Mouse (Mus musculus) hindbrain, embryonic 15.5 days (tissue): Measurements from ENCODE around the gene Opcml. TPM values are rescaled to one million over a fixed set of nuclear protein-coding genes. Genes with fewer than 3 reads are reported as not detected.

Experiments used
- ATAC-seq: fragments of 200-750 bp; cut with Nextera tagmentation; 2 replicates; pipeline ENCODE4 v1.8.0; 2017; ENCODE audit warnings: low read depth, moderate number of reproducible peaks, moderate TSS enrichment; ENCODE audit not compliant: low FRiP score
- H3K27ac ChIP-seq: fragments of 300-500 bp; sonication (generic); replicated peaks from 2 replicates; pipeline ENCODE4 v1.5.1; 2015; ENCODE audit warnings: mild to moderate bottlenecking, inconsistent platforms
- H3K27me3 ChIP-seq: fragments of 300-500 bp; sonication (generic); 2 replicates; pipeline ENCODE4 v1.6.1; 2015; ENCODE audit warnings: control low read depth, inconsistent platforms
- H3K36me3 ChIP-seq: fragments of 300-500 bp; sonication (generic); 2 replicates; pipeline ENCODE4 v1.6.1; 2015; ENCODE audit warnings: control low read depth, inconsistent platforms
- H3K4me1 ChIP-seq: fragments of 300-500 bp; sonication (generic); replicated peaks from 2 replicates; pipeline ENCODE4 v1.6.1; 2015; ENCODE audit warnings: control low read depth, inconsistent platforms
- H3K4me2 ChIP-seq: fragments of 300-500 bp; sonication (generic); 2 replicates; pipeline ENCODE4 v1.6.1; 2015; ENCODE audit warnings: moderate library complexity, mild to moderate bottlenecking, inconsistent platforms
- H3K4me3 ChIP-seq: fragments of 300-500 bp; sonication (generic); 2 replicates; pipeline ENCODE4 v1.5.1; 2015; ENCODE audit warnings: mild to moderate bottlenecking, inconsistent platforms
- H3K9ac ChIP-seq: fragments of 300-500 bp; sonication (generic); 2 replicates; pipeline ENCODE4 v1.6.1; 2015; ENCODE audit warnings: inconsistent platforms
- H3K9me3 ChIP-seq: fragments of 300-500 bp; sonication (generic); 2 replicates; pipeline ENCODE4 v1.6.1; 2016; ENCODE audit warnings: control low read depth, inconsistent platforms
- WGBS: fragments of 180-500 bp; shearing (Covaris S2); methylation state at CpG from one replicate; pipeline ENCODE4 v1.1.7; 2015; 5-methylcytosine and 5-hydroxymethylcytosine counted together
- polyA plus RNA-seq: library from polyadenylated mRNA; unstranded; fragments of >200 nt; fragmentation: Nextera tagmentation; extraction: Ambion mirVana; gene quantifications from 2 replicates; pipeline ENCODE4 v1.2.1, GENCODE M21; 2015

The Opcml gene
- polyA plus RNA-seq, 1 experiment from 2014 or later, result 41.8 TPM

DNA sequence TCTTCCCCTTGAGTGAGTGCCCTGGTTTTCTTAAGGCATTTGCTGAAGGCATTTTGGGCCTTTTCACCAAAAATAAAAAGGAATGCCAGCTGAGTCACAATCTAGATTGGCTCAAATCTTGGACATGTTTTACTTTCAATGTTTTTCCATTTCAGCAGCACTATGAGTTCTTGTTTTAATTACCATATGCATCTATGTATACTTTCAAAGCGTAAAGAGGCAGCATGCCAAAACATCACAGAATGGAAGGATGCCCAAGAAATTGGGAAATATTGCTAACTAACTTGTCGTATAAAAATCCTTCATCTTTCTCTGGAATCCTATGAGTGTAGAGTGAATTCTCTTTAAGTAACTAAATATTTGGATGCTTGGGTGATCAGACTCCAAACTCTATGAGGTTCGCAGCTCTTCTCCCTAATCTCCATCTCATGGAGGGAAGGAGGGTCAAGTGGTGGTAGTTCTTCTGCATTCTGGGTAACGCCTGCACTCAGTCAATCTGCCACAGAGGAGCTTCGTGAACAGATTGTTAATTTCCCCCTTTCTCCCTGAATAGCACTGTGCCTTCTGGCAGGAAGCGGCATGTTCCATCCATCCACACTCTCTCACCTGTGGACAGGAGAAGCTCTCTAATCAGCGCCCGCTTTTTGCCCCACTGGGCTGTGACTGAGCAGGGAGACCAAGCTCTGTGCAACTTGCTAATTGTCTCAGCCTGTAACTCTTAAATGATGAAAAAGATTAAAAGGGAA, 435.4 kb downstream of the Opcml start:
- Histone ChIP-seq H3K27ac (no peak overlapping the region), H3K27me3 (no peaks in the 10 kb centered on the region), H3K36me3 (no peaks in the 10 kb centered on the region), H3K4me2 (no peak overlapping the region), H3K4me3 (no peak overlapping the region), H3K4me1 (no peaks in the 10 kb centered on the region), H3K9me3 (no peaks in the 10 kb centered on the region), H3K9ac (no peak overlapping the region)
- WGBS, result 73% methylated on average over 8 of the region's 8 CpGs
- no peak for ATAC-seq

GRCm38 (mm10) chr9:28226570-28226951, 436.0 kb downstream of the Opcml start:
- Histone ChIP-seq H3K27ac (no peak overlapping the region), H3K36me3 (no peaks in the 10 kb centered on the region), H3K4me2 (no peak overlapping the region), H3K4me3 (no peak overlapping the region), H3K9ac (no peak overlapping the region), H3K27me3 (no peaks in the 10 kb centered on the region), H3K4me1 (no peaks in the 10 kb centered on the region), H3K9me3 (no peaks in the 10 kb centered on the region)
- ATAC-seq, result no peak
- 73% methylated on average over 5 of the region's 5 CpGs for WGBS

GRCm38 (mm10) chr9:28238450-28238849, 447.9 kb downstream of the Opcml start:
- no peaks in the 10 kb centered on the region for H3K9me3 ChIP-seq
- H3K4me1 ChIP-seq, result no peaks in the 10 kb centered on the region
- H3K36me3 ChIP-seq, result no peaks in the 10 kb centered on the region
- 85% methylated on average over 9 of the region's 9 CpGs for WGBS
- no peak for ATAC-seq
- H3K27ac ChIP-seq, result no peak overlapping the region
- H3K4me3 ChIP-seq, result no peak overlapping the region
- H3K27me3 ChIP-seq, result no peaks in the 10 kb centered on the region
- no peak overlapping the region for H3K9ac ChIP-seq
- H3K4me2 ChIP-seq, result no peak overlapping the region

- Histone ChIP-seq H3K4me2 (no peak overlapping the region), H3K9ac (no peak overlapping the region), H3K27ac (no peak overlapping the region), H3K9me3 (no peaks in the 10 kb centered on the region), H3K4me1 (no peaks in the 10 kb centered on the region), H3K4me3 (no peak overlapping the region), H3K27me3 (no peaks in the 10 kb centered on the region), H3K36me3 (no peaks in the 10 kb centered on the region)
- WGBS, result 65% methylated on average over 7 of the region's 7 CpGs
- ATAC-seq, result peak; percentile 73
Measured at GRCm38 (mm10) chr9:28247742-28248503, 457.3 kb downstream of the Opcml start.

DNA sequence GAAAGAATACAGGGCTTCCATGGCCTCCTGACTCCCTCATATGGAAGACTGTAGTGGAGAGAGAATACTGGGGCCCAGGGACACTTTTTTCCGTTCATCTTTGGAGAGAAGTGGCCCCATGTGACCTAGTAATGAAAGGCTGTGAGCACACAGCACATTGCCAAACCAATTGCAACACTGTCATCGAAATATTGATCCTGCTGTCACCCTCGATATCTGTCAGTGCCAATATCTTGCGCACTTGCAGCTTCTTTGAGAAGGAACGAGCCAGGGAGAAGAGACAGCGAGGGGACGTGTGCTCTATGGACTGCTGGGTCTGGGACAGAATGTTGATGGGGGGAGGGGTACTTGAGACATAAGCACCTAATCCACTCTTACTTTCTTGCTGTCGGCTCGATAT, 460.8 kb downstream of the Opcml start:
- Histone ChIP-seq H3K36me3 (no peaks in the 10 kb centered on the region), H3K9ac (no peak overlapping the region), H3K4me2 (no peak overlapping the region), H3K27me3 (no peaks in the 10 kb centered on the region), H3K27ac (no peak overlapping the region), H3K4me1 (0 out of 2 replicates have a peak, but pooled peaks cover 8% of the 10 kb centered on the region), H3K4me3 (no peak overlapping the region), H3K9me3 (no peaks in the 10 kb centered on the region)
- ATAC-seq, result no peak
- WGBS, result 79% methylated on average over 9 of the region's 9 CpGs

GRCm38 (mm10) chr9:28255128-28255904, 464.7 kb downstream of the Opcml start:
- Histone ChIP-seq H3K27me3 (0 out of 2 replicates have a peak, but pooled peaks cover 3% of the 10 kb centered on the region), H3K9ac (no peak overlapping the region), H3K4me3 (no peak overlapping the region), H3K4me2 (no peak overlapping the region), H3K27ac (no peak overlapping the region), H3K9me3 (no peaks in the 10 kb centered on the region), H3K36me3 (no peaks in the 10 kb centered on the region), H3K4me1 (0 out of 2 replicates have a peak, but pooled peaks cover 8% of the 10 kb centered on the region)
- 34% methylated on average over 8 of the region's 8 CpGs for WGBS
- peak; percentile 55; the same call in 1 of the 2 replicates for ATAC-seq

DNA sequence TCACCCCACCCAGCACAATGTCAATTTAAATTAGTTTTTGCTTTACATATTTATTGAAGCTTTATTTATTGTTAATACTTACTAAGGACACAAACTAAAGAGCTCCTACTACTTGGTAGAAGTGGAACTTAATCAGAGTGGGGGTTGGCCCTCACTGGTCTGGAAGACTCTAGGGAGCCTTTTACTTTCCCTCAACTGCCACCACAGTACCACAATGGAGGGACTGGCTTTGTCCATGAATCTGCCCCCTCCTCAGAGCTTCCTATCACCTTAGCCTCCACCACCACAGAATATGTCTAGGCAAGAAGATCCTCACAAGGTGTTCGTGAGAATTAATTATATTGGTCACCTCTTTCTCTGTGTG, 465.3 kb downstream of the Opcml start:
- no peak overlapping the region for H3K9ac ChIP-seq
- no peaks in the 10 kb centered on the region for H3K36me3 ChIP-seq
- no peak overlapping the region for H3K27ac ChIP-seq
- H3K4me2 ChIP-seq, result no peak overlapping the region
- H3K27me3 ChIP-seq, result 0 out of 2 replicates have a peak, but pooled peaks cover 3% of the 10 kb centered on the region
- ATAC-seq, result no peak
- no peaks in the 10 kb centered on the region for H3K9me3 ChIP-seq
- 0 out of 2 replicates have a peak, but pooled peaks cover 9% of the 10 kb centered on the region for H3K4me1 ChIP-seq
- no peak overlapping the region for H3K4me3 ChIP-seq
- WGBS, result 75% methylated on average over 1 of the region's 1 CpGs

- no peak overlapping the region for H3K27ac ChIP-seq
- ATAC-seq, result peak; percentile 82
- 0 out of 2 replicates have a peak, but pooled peaks cover 5% of the 10 kb centered on the region for H3K27me3 ChIP-seq
- H3K4me2 ChIP-seq, result no peak overlapping the region
- 12% methylated on average over 7 of the region's 7 CpGs for WGBS
- no peaks in the 10 kb centered on the region for H3K9me3 ChIP-seq
- H3K4me3 ChIP-seq, result no peak overlapping the region
- H3K36me3 ChIP-seq, result no peaks in the 10 kb centered on the region
- peaks cover 8% of the 10 kb centered on the region; the same call in 1 of the 2 replicates for H3K4me1 ChIP-seq
- no peak overlapping the region for H3K9ac ChIP-seq
Measured at GRCm38 (mm10) chr9:28261078-28261753, 470.6 kb downstream of the Opcml start.

GRCm38 (mm10) chr9:28262021-28262420, 471.4 kb downstream of the Opcml start:
- H3K4me1 ChIP-seq, result peaks cover 8% of the 10 kb centered on the region; the same call in 1 of the 2 replicates
- ATAC-seq, result no peak
- no peaks in the 10 kb centered on the region for H3K9me3 ChIP-seq
- H3K27ac ChIP-seq, result no peak overlapping the region
- 0 out of 2 replicates have a peak, but pooled peaks cover 5% of the 10 kb centered on the region for H3K27me3 ChIP-seq
- H3K36me3 ChIP-seq, result no peaks in the 10 kb centered on the region
- H3K4me2 ChIP-seq, result no peak overlapping the region
- WGBS, result 20% methylated on average over 1 of the region's 1 CpGs
- H3K4me3 ChIP-seq, result no peak overlapping the region
- no peak overlapping the region for H3K9ac ChIP-seq

GRCm38 (mm10) chr9:28262896-28263295, 472.3 kb downstream of the Opcml start:
- Histone ChIP-seq H3K9me3 (no peaks in the 10 kb centered on the region), H3K4me3 (no peak overlapping the region), H3K36me3 (no peaks in the 10 kb centered on the region), H3K27me3 (0 out of 2 replicates have a peak, but pooled peaks cover 5% of the 10 kb centered on the region), H3K4me1 (peaks cover 8% of the 10 kb centered on the region; the same call in 1 of the 2 replicates), H3K4me2 (no peak overlapping the region), H3K9ac (no peak overlapping the region), H3K27ac (no peak overlapping the region)
- 79% methylated on average over 2 of the region's 2 CpGs for WGBS
- ATAC-seq, result no peak

DNA sequence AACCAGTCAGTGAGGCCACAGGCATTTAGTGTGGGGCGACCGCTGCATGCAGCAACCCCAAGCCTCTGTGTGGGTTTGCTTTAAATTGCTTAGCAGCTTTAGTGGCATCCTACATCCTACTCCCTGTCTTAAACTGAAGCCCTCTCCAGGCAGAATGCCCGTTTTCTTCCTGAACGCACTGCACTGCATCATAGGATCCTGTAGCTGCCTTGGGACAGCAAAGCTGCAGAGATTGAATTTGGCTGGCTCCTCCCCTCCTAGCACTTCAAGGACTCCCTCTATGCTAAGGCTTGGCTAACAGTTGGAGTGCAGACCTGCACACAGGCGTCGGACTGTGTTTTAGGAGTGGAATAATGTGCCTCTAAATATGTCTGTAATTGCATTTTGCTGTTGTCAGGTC, 474.2 kb downstream of the Opcml start:
- H3K27me3 ChIP-seq, result 0 out of 2 replicates have a peak, but pooled peaks cover 2% of the 10 kb centered on the region
- no peaks in the 10 kb centered on the region for H3K36me3 ChIP-seq
- H3K4me2 ChIP-seq, result no peak overlapping the region
- ATAC-seq, result no peak
- no peak overlapping the region for H3K27ac ChIP-seq
- peaks cover 8% of the 10 kb centered on the region; the same call in 1 of the 2 replicates for H3K4me1 ChIP-seq
- H3K9me3 ChIP-seq, result no peaks in the 10 kb centered on the region
- H3K4me3 ChIP-seq, result no peak overlapping the region
- no peak overlapping the region for H3K9ac ChIP-seq
- WGBS, result 64% methylated on average over 6 of the region's 6 CpGs
